Mouse (Mus musculus): ENCODE results near the gene Maip1. TPM values are rescaled to one million over a fixed set of nuclear protein-coding genes. Genes with fewer than 3 reads are reported as not detected.

The Maip1 gene
- polyA plus RNA-seq, 1 experiment from 2014 or later: 14.9 TPM

DNA sequence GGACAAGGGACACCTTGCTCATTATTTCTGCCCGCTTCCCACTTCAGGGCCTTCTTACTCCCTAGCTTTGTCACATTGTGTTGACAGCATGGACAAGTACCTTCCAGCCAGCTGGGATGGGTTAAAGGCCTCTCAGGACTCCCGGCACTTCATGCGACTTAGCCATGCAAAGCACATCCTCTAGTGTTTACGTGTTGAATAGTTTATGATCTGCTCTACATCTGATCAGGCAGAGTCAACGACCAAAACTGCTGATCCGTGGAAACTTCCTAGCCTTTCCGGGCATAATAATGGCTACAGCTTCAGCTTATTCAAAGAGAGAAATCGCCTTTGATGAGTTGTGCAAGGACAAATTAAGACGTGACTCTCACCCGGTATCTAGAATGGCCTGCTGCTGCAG, 39.6 kb downstream of the Maip1 start:
- WGBS: 57% methylated on average over 10 of the region's 10 CpGs
- Histone ChIP-seq H3K9ac (no peak overlapping the region), H3K36me3 (replicated peaks; ENCODE audit: control insufficient read depth, insufficient read depth) (no peaks in the 10 kb centered on the region), H3K27me3 (ENCODE audit: control insufficient read depth, insufficient read depth, low read length) (no peaks in the 10 kb centered on the region), H3K27ac (no peak overlapping the region), H3K4me1 (replicated peaks; ENCODE audit: control insufficient read depth, insufficient read depth, low read length) (no peaks in the 10 kb centered on the region), H3K4me2 (replicated peaks) (no peak overlapping the region), H3K9me3 (ENCODE audit: control insufficient read depth, low read length) (no peaks in the 10 kb centered on the region), H3K4me3 (replicated peaks; ENCODE audit: low read length) (no peak overlapping the region)
- DNase-seq (ENCODE audit: low spot score) (no peak), ATAC-seq (ENCODE audit: low FRiP score) (no peak)

DNA sequence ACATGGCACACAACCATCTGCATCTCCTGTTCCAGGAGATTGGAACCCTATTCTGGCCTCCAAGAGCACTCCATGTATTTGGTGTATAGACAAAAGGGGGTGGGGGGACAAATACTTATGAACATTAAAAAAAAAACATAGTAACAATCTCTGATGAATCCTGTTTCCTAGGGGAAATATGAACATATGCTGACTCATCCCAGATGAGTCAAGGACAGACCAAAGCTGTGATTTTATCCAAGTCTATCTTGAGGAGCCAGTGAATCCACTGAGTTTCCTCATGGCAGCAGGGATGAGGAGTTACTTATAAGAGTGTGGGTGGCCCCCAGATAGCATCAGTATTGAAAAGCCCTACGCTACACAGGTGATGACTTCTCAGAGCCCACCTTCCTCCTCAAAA, 44.1 kb downstream of the Maip1 start:
- Histone ChIP-seq H3K9me3 (ENCODE audit: control insufficient read depth, low read length) (no peaks in the 10 kb centered on the region), H3K9ac (no peak overlapping the region), H3K4me2 (replicated peaks) (no peak overlapping the region), H3K27ac (no peak overlapping the region), H3K36me3 (replicated peaks; ENCODE audit: control insufficient read depth, insufficient read depth) (no peaks in the 10 kb centered on the region), H3K4me3 (replicated peaks; ENCODE audit: low read length) (no peak overlapping the region), H3K4me1 (replicated peaks; ENCODE audit: control insufficient read depth, insufficient read depth, low read length) (no peaks in the 10 kb centered on the region), H3K27me3 (ENCODE audit: control insufficient read depth, insufficient read depth, low read length) (no peaks in the 10 kb centered on the region)
- DNase-seq (ENCODE audit: low spot score) (no peak), ATAC-seq (ENCODE audit: low FRiP score) (no peak)
- WGBS: 100% methylated on average over 1 of the region's 1 CpGs

- H3K4me1 ChIP-seq (replicated peaks; ENCODE audit: control insufficient read depth, insufficient read depth, low read length): no peaks in the 10 kb centered on the region
- H3K4me3 ChIP-seq (replicated peaks; ENCODE audit: low read length): no peak overlapping the region
- 88% methylated on average over 6 of the region's 6 CpGs for WGBS
- no peaks in the 10 kb centered on the region for H3K36me3 ChIP-seq (replicated peaks; ENCODE audit: control insufficient read depth, insufficient read depth)
- no peaks in the 10 kb centered on the region for H3K27me3 ChIP-seq (ENCODE audit: control insufficient read depth, insufficient read depth, low read length)
- H3K4me2 ChIP-seq (replicated peaks): no peak overlapping the region
- no peak for DNase-seq (ENCODE audit: low spot score)
- H3K27ac ChIP-seq: no peak overlapping the region
- no peaks in the 10 kb centered on the region for H3K9me3 ChIP-seq (ENCODE audit: control insufficient read depth, low read length)
- H3K9ac ChIP-seq: no peak overlapping the region
- ATAC-seq (ENCODE audit: low FRiP score): no peak
These were observed 54.3 kb downstream of the Maip1 start for GRCm38 (mm10) chr1:57460305-57460940.

Other genes with a start within 250 kb of the Maip1 start
- gene 1700066M21Rik, start 28.7 kb upstream of the Maip1 start, polyA plus RNA-seq (2014; fragmentation: Nextera tagmentation; extraction: Ambion mirVana): 23.1 and 28.8 TPM in 2 replicates
- 20.9 and 28.9 TPM in 2 replicates for gene Tyw5, start 773 bp downstream of the Maip1 start, polyA plus RNA-seq (2014; fragmentation: Nextera tagmentation; extraction: Ambion mirVana)

All from hindbrain, embryonic 14.5 days (tissue).